Mouse (Mus musculus): Measurements from ENCODE around the gene Xylt1. TPM values are rescaled to one million over a fixed set of nuclear protein-coding genes. Genes with fewer than 3 reads are reported as not detected.
A peak's percentile ranks its signal among the peaks of the same experiment; 100 is the strongest.

Gene Xylt1
- polyA plus RNA-seq, 1 experiment, result 2.7 TPM

DNA sequence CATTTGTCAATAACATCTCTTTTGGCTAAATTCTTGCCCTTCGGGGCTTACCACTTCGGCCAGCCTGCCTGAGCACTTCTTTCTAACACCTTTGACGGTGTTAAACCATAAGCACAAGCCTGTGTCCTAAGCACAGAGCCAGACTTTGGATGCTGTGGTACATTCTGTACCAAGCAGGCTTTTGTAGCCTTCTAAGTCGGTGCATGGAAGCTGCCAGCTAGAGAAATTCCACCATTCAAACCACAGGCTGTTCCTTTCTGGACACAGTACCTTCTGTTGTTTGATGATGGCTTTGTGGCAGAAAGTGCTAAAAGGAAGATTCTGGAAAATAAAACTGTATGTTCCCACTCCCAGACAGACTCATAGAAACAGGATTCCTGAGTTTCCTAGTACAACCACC, 277.4 kb downstream of the Xylt1 start:
- WGBS, result 91% methylated on average over 4 of the region's 4 CpGs

GRCm38 (mm10) chr7:117658739-117659138, 278.0 kb downstream of the Xylt1 start:
- Histone ChIP-seq H3K4me1 (ENCODE audit: control insufficient read depth, insufficient read depth, low read length) (no peaks in the 10 kb centered on the region), H3K4me3 (replicated peaks; ENCODE audit: extremely low read depth, low read depth, low read length) (no peak overlapping the region)
- no peak for TF ChIP-seq POLR2A (IDR thresholded peaks at IDR 0.05; ENCODE audit: borderline replicate concordance, extremely low read depth, low read depth, low read length)
- no peak for TF ChIP-seq CTCF (IDR thresholded peaks at IDR 0.05; ENCODE audit: insufficient read depth, low read length)
- WGBS, result 81% methylated on average over 4 of the region's 4 CpGs
- no peak for DNase-seq

More for the DNA sequence above, 277.4 kb downstream of the Xylt1 start:
- no peaks in the 10 kb centered on the region for H3K4me1 ChIP-seq (ENCODE audit: control insufficient read depth, insufficient read depth, low read length)
- TF ChIP-seq CTCF (IDR thresholded peaks at IDR 0.05; ENCODE audit: insufficient read depth, low read length) (no peak), POLR2A (IDR thresholded peaks at IDR 0.05; ENCODE audit: borderline replicate concordance, extremely low read depth, low read depth, low read length) (no peak)
- no peak for DNase-seq
- no peak overlapping the region for H3K4me3 ChIP-seq (replicated peaks; ENCODE audit: extremely low read depth, low read depth, low read length)

- TF ChIP-seq POLR2A (IDR thresholded peaks at IDR 0.05; ENCODE audit: borderline replicate concordance, extremely low read depth, low read depth, low read length), result no peak
- no peak for TF ChIP-seq CTCF (IDR thresholded peaks at IDR 0.05; ENCODE audit: insufficient read depth, low read length)
- DNase-seq, result no peak
- 85% methylated on average over 10 of the region's 10 CpGs for WGBS
- no peaks in the 10 kb centered on the region for H3K4me1 ChIP-seq (ENCODE audit: control insufficient read depth, insufficient read depth, low read length)
- no peak overlapping the region for H3K4me3 ChIP-seq (replicated peaks; ENCODE audit: extremely low read depth, low read depth, low read length)
These were observed 286.5 kb downstream of the Xylt1 start for GRCm38 (mm10) chr7:117667286-117667685.

DNA sequence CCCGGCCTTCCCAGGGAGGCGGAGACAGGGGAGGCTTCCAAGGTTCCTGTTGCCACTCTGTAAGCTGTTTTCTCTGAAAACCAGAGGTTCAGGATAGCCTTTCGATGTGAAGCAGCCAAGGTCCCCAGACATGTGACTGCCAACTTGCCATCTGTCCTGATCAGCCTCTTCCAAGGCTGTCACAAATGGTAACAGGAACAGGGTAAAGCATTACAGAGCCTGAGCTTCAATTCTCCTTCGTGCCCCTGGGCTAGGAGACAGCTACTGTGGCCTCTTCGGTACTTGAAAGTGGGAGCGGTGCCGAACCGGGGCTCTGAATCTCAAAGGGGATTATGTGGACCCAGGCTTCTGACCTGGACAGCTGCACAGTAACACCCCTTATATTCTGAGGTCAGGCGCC, 287.4 kb downstream of the Xylt1 start:
- WGBS, result 90% methylated on average over 9 of the region's 9 CpGs
- H3K4me3 ChIP-seq (replicated peaks; ENCODE audit: extremely low read depth, low read depth, low read length), result no peak overlapping the region
- no peak for TF ChIP-seq CTCF (IDR thresholded peaks at IDR 0.05; ENCODE audit: insufficient read depth, low read length)
- no peak for TF ChIP-seq POLR2A (IDR thresholded peaks at IDR 0.05; ENCODE audit: borderline replicate concordance, extremely low read depth, low read depth, low read length)
- no peaks in the 10 kb centered on the region for H3K4me1 ChIP-seq (ENCODE audit: control insufficient read depth, insufficient read depth, low read length)
- no peak for DNase-seq

DNA sequence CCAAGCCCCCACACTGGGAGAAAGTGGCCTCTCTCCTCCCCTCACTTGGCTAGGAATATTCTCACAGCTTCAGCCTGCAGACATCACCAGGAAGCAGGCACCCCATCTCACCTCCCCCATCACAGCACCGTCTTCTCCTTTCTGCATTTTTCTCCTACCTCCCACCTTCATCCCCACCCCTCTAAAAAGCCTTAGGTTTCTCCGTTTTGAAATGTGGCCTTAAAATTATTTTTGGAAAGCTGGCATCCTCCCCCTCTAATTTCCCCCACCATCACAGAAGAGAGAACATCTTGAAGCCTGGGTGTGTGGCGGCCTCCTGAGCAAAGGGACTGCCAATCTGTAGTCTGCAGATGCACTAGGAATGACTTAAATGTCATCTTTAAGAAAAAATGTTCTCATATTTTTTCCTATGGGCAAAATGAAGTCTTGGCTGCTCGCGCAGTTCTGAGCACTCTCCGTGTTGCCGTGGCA, 291.4 kb downstream of the Xylt1 start:
- TF ChIP-seq CTCF (IDR thresholded peaks at IDR 0.05; ENCODE audit: insufficient read depth, low read length), result no peak
- no peak for TF ChIP-seq POLR2A (IDR thresholded peaks at IDR 0.05; ENCODE audit: borderline replicate concordance, extremely low read depth, low read depth, low read length)
- no peak overlapping the region for H3K4me3 ChIP-seq (replicated peaks; ENCODE audit: extremely low read depth, low read depth, low read length)
- no peak for DNase-seq
- H3K4me1 ChIP-seq (ENCODE audit: control insufficient read depth, insufficient read depth, low read length), result no peaks in the 10 kb centered on the region
- 85% methylated on average over 7 of the region's 7 CpGs for WGBS

- no peak for TF ChIP-seq CTCF (IDR thresholded peaks at IDR 0.05; ENCODE audit: insufficient read depth, low read length)
- H3K4me1 ChIP-seq (ENCODE audit: control insufficient read depth, insufficient read depth, low read length), result no peaks in the 10 kb centered on the region; the same call in 1 of the 2 replicates
- DNase-seq, result no peak
- no peak overlapping the region for H3K4me3 ChIP-seq (replicated peaks; ENCODE audit: extremely low read depth, low read depth, low read length)
- WGBS, result 15% methylated on average over 5 of the region's 5 CpGs
These were observed 305.6 kb downstream of the Xylt1 start for GRCm38 (mm10) chr7:117686120-117686996.

DNA sequence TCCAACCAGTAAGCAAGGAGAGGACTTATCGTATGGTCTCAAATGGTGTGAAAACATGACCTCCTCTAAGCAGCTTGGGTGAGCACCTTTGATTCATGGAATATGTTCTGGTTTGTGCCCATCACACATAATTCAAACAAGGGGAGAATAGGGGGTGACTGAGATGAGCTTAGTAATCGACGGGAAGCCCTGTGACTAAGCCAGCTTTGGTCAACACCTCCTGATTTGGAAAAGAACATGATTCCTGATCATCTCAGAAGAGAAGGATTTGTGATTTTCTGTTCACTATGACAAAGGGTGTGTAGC, 306.2 kb downstream of the Xylt1 start:
- TF ChIP-seq POLR2A (IDR thresholded peaks at IDR 0.05; ENCODE audit: borderline replicate concordance, extremely low read depth, low read depth, low read length) (no peak), CTCF (IDR thresholded peaks at IDR 0.05; ENCODE audit: insufficient read depth, low read length) (no peak)
- Histone ChIP-seq H3K4me3 (replicated peaks; ENCODE audit: extremely low read depth, low read depth, low read length) (no peak overlapping the region), H3K4me1 (ENCODE audit: control insufficient read depth, insufficient read depth, low read length) (no peaks in the 10 kb centered on the region; the same call in 1 of the 2 replicates)
- DNase-seq, result no peak
- WGBS, result 89% methylated on average over 3 of the region's 3 CpGs

DNA sequence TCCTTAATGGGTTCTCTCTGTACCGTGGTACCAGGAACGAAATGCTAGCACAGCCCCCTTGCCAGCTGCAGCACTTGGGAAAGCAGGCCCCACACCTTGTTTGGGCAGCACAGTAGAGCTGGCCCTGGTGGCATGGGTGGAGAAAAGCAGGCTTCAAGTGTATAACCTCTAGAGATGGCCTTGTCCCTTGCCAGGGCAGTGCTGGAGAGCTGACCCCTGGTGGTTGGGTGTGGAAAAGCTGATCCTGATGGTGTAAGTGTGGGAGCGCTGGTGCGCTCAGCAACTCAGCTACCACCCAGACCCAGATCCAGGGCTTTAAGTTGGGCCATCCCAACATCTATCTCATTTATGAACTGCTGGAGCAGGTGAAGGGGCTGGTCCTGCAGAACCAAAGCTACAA, 314.8 kb downstream of the Xylt1 start:
- 81% methylated on average over 4 of the region's 4 CpGs for WGBS
- peak; percentile 3 for DNase-seq
- TF ChIP-seq CTCF (IDR thresholded peaks at IDR 0.05; ENCODE audit: insufficient read depth, low read length) (peak; percentile 55; the same call in 1 of the 2 replicates), POLR2A (IDR thresholded peaks at IDR 0.05; ENCODE audit: borderline replicate concordance, extremely low read depth, low read depth, low read length) (no peak)
- Histone ChIP-seq H3K4me3 (replicated peaks; ENCODE audit: extremely low read depth, low read depth, low read length) (no peak overlapping the region), H3K4me1 (ENCODE audit: control insufficient read depth, insufficient read depth, low read length) (no peaks in the 10 kb centered on the region)

DNA sequence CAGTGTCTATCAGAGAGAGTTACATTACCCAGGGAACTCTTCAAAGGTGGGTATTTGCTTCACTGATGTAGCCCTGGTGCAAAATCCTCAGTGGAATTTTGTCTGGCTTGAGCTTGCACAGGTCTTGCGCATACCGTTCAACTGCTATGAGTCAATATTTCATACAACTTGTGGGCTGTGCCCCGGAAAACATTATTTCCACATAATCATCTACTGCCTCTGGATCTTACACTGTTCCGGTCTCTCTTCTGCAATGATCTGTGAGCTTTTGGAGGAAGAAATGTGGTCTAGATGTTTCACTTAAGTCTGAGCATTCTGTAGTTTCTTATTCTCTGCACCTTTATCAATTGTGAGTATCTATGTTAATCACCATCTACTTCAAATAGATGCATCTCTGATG, 316.9 kb downstream of the Xylt1 start:
- WGBS, result 95% methylated on average over 4 of the region's 4 CpGs
- no peak overlapping the region for H3K4me3 ChIP-seq (replicated peaks; ENCODE audit: extremely low read depth, low read depth, low read length)
- no peaks in the 10 kb centered on the region for H3K4me1 ChIP-seq (ENCODE audit: control insufficient read depth, insufficient read depth, low read length)
- no peak for TF ChIP-seq POLR2A (IDR thresholded peaks at IDR 0.05; ENCODE audit: borderline replicate concordance, extremely low read depth, low read depth, low read length)
- TF ChIP-seq CTCF (IDR thresholded peaks at IDR 0.05; ENCODE audit: insufficient read depth, low read length), result no peak
- no peak for DNase-seq

- WGBS, result 90% methylated on average over 1 of the region's 1 CpGs
- Histone ChIP-seq H3K4me1 (ENCODE audit: control insufficient read depth, insufficient read depth, low read length) (no peaks in the 10 kb centered on the region), H3K4me3 (replicated peaks; ENCODE audit: extremely low read depth, low read depth, low read length) (no peak overlapping the region)
- no peak for DNase-seq
- TF ChIP-seq CTCF (IDR thresholded peaks at IDR 0.05; ENCODE audit: insufficient read depth, low read length) (no peak), POLR2A (IDR thresholded peaks at IDR 0.05; ENCODE audit: borderline replicate concordance, extremely low read depth, low read depth, low read length) (no peak)
These were observed 317.9 kb downstream of the Xylt1 start for GRCm38 (mm10) chr7:117698551-117699114.
